Mouse (Mus musculus) kidney, postnatal 14 days (tissue): ENCODE results near the gene Pex5l.

Experiments used
- DNase-seq: peaks from one replicate; pipeline ENCODE4 v3.0.0; 2022; ENCODE audit warnings: mixed read lengths

Pex5l gene

GRCm38 (mm10) chr3:33142901-33143461, at the start of gene Pex5l:
Pex5l (minus strand) TSS chr3:33143247.
- DNase-seq: peak; percentile 38

- DNase-seq: no peak
Measured at GRCm38 (mm10) chr3:33165186-33165585, 22.1 kb upstream of the Pex5l start.

- DNase-seq: no peak
Measured at GRCm38 (mm10) chr3:33163821-33164220, 20.8 kb upstream of the Pex5l start.

GRCm38 (mm10) chr3:33143592-33143991, 545 bp upstream of the Pex5l start:
- DNase-seq: no peak

- DNase-seq: peak; percentile 1
Measured at GRCm38 (mm10) chr3:33142398-33142797, 649 bp downstream of the Pex5l start.

GRCm38 (mm10) chr3:33129944-33130343, 13.1 kb downstream of the Pex5l start:
- no peak for DNase-seq

- no peak for DNase-seq
Measured at GRCm38 (mm10) chr3:33124796-33125195, 18.3 kb downstream of the Pex5l start.

GRCm38 (mm10) chr3:33105785-33106184, 37.3 kb downstream of the Pex5l start:
- DNase-seq: no peak

- no peak for DNase-seq
Measured at GRCm38 (mm10) chr3:33103501-33103900, 39.5 kb downstream of the Pex5l start.

GRCm38 (mm10) chr3:33098550-33099295, 44.3 kb downstream of the Pex5l start:
- no peak for DNase-seq

GRCm38 (mm10) chr3:33093646-33094045, 49.4 kb downstream of the Pex5l start:
- peak; percentile 26 for DNase-seq

- DNase-seq: no peak
Measured at GRCm38 (mm10) chr3:33090001-33090400, 53.0 kb downstream of the Pex5l start.

- no peak for DNase-seq
Measured at GRCm38 (mm10) chr3:33089470-33089869, 53.6 kb downstream of the Pex5l start.

GRCm38 (mm10) chr3:33088276-33088675, 54.8 kb downstream of the Pex5l start:
- DNase-seq: no peak

GRCm38 (mm10) chr3:33082806-33083338, 60.2 kb downstream of the Pex5l start:
- DNase-seq: no peak

- DNase-seq: no peak
Measured at GRCm38 (mm10) chr3:33081793-33082192, 61.3 kb downstream of the Pex5l start.

- DNase-seq: no peak
Measured at GRCm38 (mm10) chr3:33079658-33080057, 63.4 kb downstream of the Pex5l start.

- no peak for DNase-seq
Measured at GRCm38 (mm10) chr3:33079171-33079570, 63.9 kb downstream of the Pex5l start.

- DNase-seq: no peak
Measured at GRCm38 (mm10) chr3:33075696-33076095, 67.4 kb downstream of the Pex5l start.

GRCm38 (mm10) chr3:33074266-33074981, 68.6 kb downstream of the Pex5l start:
- no peak for DNase-seq

GRCm38 (mm10) chr3:33073905-33074265, 69.2 kb downstream of the Pex5l start:
- no peak for DNase-seq

GRCm38 (mm10) chr3:33070771-33071170, 72.3 kb downstream of the Pex5l start:
- DNase-seq: no peak

GRCm38 (mm10) chr3:33068146-33068545, 74.9 kb downstream of the Pex5l start:
- DNase-seq: no peak

GRCm38 (mm10) chr3:33063590-33063989, 79.5 kb downstream of the Pex5l start:
- no peak for DNase-seq
